Mouse (Mus musculus) C3H10T1/2 (cell line): Measurements from ENCODE around the gene Megf9. TPM values are rescaled to one million over a fixed set of nuclear protein-coding genes. Genes with fewer than 3 reads are reported as not detected.

Experiments
- polyA plus RNA-seq, 2 experiments: library from polyadenylated mRNA; unstranded; fragments of >200 nt; fragmentation: generic; extraction: Trizol; gene quantifications; one replicate each; pipeline ENCODE4 v1.2.1; 2012; ENCODE audit warnings: missing spikeins in 2 of 2

The Megf9 gene
- under 1 TPM; 0.07 to 0.99 TPM for polyA plus RNA-seq

DNA sequence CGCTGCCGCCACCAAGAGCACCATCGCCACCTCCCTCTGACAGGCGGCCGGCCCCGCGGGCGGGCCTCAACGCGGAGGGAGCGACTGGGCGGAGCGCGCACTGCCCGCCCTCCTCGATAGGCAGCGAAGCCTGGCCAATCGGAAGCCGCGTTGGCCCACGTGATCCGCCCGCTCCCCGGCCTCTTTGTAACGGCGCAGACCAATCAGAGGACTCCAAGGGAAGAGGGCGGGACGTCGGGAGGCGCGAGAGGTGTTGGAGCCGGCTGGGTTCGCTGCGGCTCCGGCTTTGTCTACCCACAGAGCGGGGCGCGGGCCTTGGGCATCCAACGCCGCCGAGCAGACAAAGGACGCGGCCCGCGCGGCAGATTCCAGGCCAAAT lies at the start of gene Megf9:
Gene Megf9 (minus strand): TSS at position 105 of the 379 bp plus-strand sequence.

GRCm38 (mm10) chr4:70409994-70410721 lies 124.6 kb downstream of the Megf9 start, which contains the start of gene Cdk5rap2:
Gene Cdk5rap2 (minus strand): TSS chr4:70410443.

Other genes starting within 250 kb of the Megf9 start
- 10 to 100 TPM in 1 of 2 experiments, 1 to 10 TPM in 1; 3.2 to 22.1 TPM for gene Cdk5rap2, start 124.6 kb downstream of the Megf9 start, polyA plus RNA-seq